Mouse (Mus musculus) cerebral cortex, adult 2 months (tissue): Measurements from ENCODE around the gene Isx.

Experiments
- whole genome bisulfite sequencing: fragments of 180-500 bp; shearing (Covaris S2); methylation state at CpG from one replicate; pipeline ENCODE4 v1.1.7; 2018; 5-methylcytosine and 5-hydroxymethylcytosine counted together

Gene Isx

GRCm38 (mm10) chr8:74901765-74902164, 28.8 kb downstream of the Isx start:
- 81% methylated on average over 1 of the region's 1 CpGs for WGBS

DNA sequence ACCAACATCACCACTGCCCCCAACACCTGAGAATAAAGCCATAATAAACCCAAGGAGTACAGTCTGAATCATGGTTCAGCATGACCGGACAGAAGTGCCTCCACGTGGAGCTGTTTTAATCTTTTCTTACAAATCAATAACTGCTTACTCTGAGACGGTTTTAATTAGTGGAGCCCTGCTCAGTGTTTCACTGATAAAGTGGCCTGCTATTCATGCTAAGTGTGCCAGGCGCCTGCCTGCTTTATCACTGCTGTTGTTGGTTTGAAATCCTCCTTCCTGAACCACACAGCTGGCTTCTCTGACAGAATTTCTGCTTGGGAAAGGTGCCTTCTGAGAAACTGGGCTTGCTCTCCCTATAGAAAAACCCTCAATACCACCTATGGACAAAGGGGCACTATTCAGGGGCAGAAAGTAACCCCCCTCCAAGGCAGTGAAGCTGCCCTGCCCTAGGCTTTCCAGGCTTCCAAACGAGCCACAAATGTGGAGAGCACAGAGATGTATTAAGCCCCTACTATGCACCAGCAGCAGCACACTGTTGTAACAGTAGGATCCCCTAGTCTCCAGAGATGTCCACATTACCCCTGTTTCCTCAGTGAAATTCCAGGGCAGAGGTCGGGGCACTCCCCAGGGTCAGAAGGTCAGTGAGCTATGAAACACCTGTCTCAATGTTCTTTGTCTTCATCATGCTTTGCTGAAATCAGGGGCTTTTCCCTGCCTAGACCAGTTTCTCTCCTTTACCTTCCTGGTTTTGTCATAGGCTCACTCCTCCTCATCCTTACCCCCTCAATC, 30.3 kb downstream of the Isx start:
- 63% methylated on average over 6 of the region's 6 CpGs for WGBS

- WGBS, result 40% methylated on average over 1 of the region's 1 CpGs
Measured at GRCm38 (mm10) chr8:74906333-74906732, 33.4 kb downstream of the Isx start.

- 97% methylated on average over 1 of the region's 1 CpGs for WGBS
Measured at GRCm38 (mm10) chr8:74910708-74911107, 37.7 kb downstream of the Isx start.

- 68% methylated on average over 8 of the region's 8 CpGs for WGBS
Measured at GRCm38 (mm10) chr8:74920691-74921421, 47.9 kb downstream of the Isx start.

DNA sequence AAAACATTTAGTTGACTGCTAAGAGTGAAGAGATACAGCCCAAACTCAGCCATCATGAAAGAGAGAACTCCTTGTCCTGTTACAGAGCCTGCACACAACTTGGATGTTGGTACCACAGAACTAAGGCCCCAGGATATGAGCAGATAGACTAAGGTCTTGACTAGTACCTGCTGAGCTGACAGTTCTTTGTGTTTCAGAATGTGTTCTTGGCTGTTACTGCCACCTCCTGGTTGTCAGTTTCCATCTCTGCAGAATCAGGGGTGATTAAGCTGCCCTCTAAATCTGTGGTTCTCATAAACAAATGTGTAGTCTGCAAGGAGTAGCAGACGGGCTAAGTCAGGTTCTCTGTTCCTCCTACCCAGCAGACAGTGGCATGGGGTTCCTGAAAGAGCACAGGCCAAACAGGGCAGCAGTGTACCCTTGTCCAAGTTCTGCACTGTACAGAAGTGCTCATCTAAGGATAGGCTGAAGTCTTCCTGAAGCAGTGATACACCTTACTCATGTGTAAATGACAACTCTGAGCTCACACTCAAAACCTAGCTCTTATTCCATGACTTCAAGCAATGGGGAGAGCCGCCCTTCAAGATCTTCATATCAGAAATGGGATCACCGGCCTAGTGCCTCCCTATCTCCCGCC, 49.0 kb downstream of the Isx start:
- WGBS, result 75% methylated on average over 4 of the region's 4 CpGs

DNA sequence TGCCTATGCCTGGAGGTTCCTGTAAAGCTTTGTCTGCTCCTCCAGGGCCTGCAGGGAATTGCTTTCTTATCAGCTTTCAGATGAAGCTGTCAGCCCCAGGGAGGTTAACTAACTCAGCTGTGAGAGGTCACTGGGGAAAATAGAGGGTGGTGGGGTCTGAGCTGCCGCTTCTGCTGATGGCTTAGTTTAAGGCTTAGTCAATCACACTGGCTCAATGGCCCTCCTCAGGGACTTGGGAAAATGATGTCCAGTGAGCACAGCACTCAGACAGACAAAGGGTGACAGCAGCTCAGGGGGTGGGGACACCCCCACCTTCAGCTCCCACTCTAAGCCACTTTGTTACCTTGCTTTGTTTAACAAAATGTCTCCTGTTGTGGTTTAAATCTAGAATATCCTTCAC, 55.0 kb downstream of the Isx start:
- 93% methylated on average over 1 of the region's 1 CpGs for WGBS

- 37% methylated on average over 3 of the region's 3 CpGs for WGBS
Measured at GRCm38 (mm10) chr8:74930731-74931130, 57.8 kb downstream of the Isx start.

- WGBS, result 20% methylated on average over 6 of the region's 6 CpGs
Measured at GRCm38 (mm10) chr8:74935308-74935707, 62.3 kb downstream of the Isx start.

GRCm38 (mm10) chr8:74936656-74937055, 63.7 kb downstream of the Isx start:
- WGBS, result 96% methylated on average over 2 of the region's 2 CpGs

- WGBS, result 94% methylated on average over 3 of the region's 3 CpGs
Measured at GRCm38 (mm10) chr8:74942056-74942455, 69.1 kb downstream of the Isx start.
